ENCODE assay signal across 12 mouse cellular contexts in the genomic region with DNA sequence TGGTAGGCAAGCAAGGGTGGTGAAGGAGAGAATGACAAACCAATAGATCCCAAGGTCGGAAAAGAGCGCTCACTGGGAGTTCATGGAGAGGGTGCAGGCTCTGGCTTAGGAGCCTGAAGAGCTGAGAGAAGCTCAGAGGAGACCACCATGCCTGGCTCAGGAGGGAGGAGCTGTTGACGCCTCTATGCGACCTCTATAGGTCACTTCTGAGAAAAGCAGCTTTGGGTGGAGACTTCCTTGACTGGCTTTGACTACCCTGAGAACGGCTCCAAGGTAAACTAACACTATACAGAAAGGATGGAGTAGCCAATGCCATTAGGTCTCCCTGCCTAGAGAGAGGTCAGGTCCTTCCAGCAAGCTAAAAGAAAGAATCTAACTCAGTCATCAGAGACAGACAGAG.
DNase-seq lines count a peak whose midpoint lies in the region; ATAC-seq and TF ChIP-seq lines count a peak whose summit lies in the region.
"Had no signal": no experiment of that assay in that cellular context is flagged by ENCODE, and none has a peak within 500 bp of the region (broad histone marks: within the 10 kb centered on the region; RNA-seq: fewer than 3 reads in every experiment).

No protein-coding gene starts in this region.

- WGBS in kidney, postnatal 0 days: 32% methylated on average over 5 of the region's 5 CpGs
- 34% methylated on average over 5 of the region's 5 CpGs for WGBS in bone marrow, adult 2 months
- 36% methylated on average over 5 of the region's 5 CpGs for WGBS in intestine, embryonic 16.5 days

- ATAC-seq in kidney, postnatal 0 days (replicated peaks; ENCODE audit: low FRiP score, low read depth): no peak
- ATAC-seq in megakaryocyte-erythroid progenitor cell, adult 5-6 weeks (replicated peaks; ENCODE audit: low FRiP score, low TSS enrichment, poor library complexity, severe bottlenecking): peak; percentile 81
- ATAC-seq in intestine, embryonic 16.5 days: no peak

- H3K36me3 ChIP-seq in kidney, postnatal 0 days (ENCODE audit: insufficient read depth, low read length): no peaks in the 10 kb centered on the region
- H3K36me3 ChIP-seq in intestine, embryonic 16.5 days (ENCODE audit: control insufficient read depth, insufficient read depth, low read length): no peaks in the 10 kb centered on the region
- H3K36me3 ChIP-seq: heart, embryonic 12.5 days had no signal

- no peaks in the 10 kb centered on the region for H3K4me1 ChIP-seq in kidney, postnatal 0 days (replicated peaks; ENCODE audit: insufficient read depth, low read length)
- no peaks in the 10 kb centered on the region for H3K4me1 ChIP-seq in bone marrow, adult 2 months (ENCODE audit: control insufficient read depth, insufficient read depth, low read length)
- H3K4me1 ChIP-seq in intestine, embryonic 16.5 days (ENCODE audit: control insufficient read depth, insufficient read depth, low read length): peaks cover 14% of the 10 kb centered on the region

- no peak overlapping the region for H3K4me2 ChIP-seq in kidney, postnatal 0 days (ENCODE audit: low read length)
- H3K4me2 ChIP-seq in intestine, embryonic 16.5 days (ENCODE audit: low read depth, low read length): no peak overlapping the region
- H3K4me2 ChIP-seq: heart, embryonic 12.5 days had no signal

- peak; percentile 47 for TF ChIP-seq CTCF in kidney, postnatal 0 days (IDR thresholded peaks at IDR 0.05; ENCODE audit: low read depth)
- peak; percentile 39; the same call in 1 of the 2 replicates for TF ChIP-seq CTCF in bone marrow, adult 2 months (IDR thresholded peaks at IDR 0.05; ENCODE audit: control insufficient read depth, insufficient read depth, low read length)

- H3K4me3 ChIP-seq in kidney, postnatal 0 days (replicated peaks; ENCODE audit: low read depth, low read length): no peak overlapping the region
- H3K4me3 ChIP-seq in bone marrow, adult 2 months (replicated peaks; ENCODE audit: control insufficient read depth, low read depth, low read length): no peak overlapping the region
- no peak overlapping the region for H3K4me3 ChIP-seq in intestine, embryonic 16.5 days (ENCODE audit: low read length)
- H3K4me3 ChIP-seq: heart, embryonic 12.5 days had no signal

- DNase-seq in kidney, postnatal 0 days (ENCODE audit: low spot score): peak; percentile 34
- no peak for DNase-seq in kidney, postnatal 25 days
- DNase-seq in B cell, adult 2 months: peak; percentile 22 to 30
- DNase-seq in frontal cortex, postnatal 36 days (ENCODE audit: low spot score in 2 of 2): no peak
- DNase-seq in cerebellum, adult 18-20 months: no peak
- DNase-seq: kidney, adult 11 months; right cerebral cortex, adult 18-20 months had no signal

- TF ChIP-seq POLR2A in bone marrow, adult 2 months (IDR thresholded peaks at IDR 0.05; ENCODE audit: borderline replicate concordance, control insufficient read depth, low read depth, low read length): no peak

- no peak overlapping the region for H3K27ac ChIP-seq in kidney, postnatal 0 days
- H3K27ac ChIP-seq in bone marrow, adult 2 months (ENCODE audit: control insufficient read depth, insufficient read depth, low read depth, low read length, poor library complexity): no peak overlapping the region
- no peak overlapping the region for H3K27ac ChIP-seq in intestine, embryonic 16.5 days (ENCODE audit: low read length)
- H3K27ac ChIP-seq: macrophage had no signal

- no peaks in the 10 kb centered on the region for H3K9me3 ChIP-seq in kidney, postnatal 0 days (replicated peaks; ENCODE audit: low read length)
- H3K9me3 ChIP-seq in intestine, embryonic 16.5 days (ENCODE audit: control insufficient read depth, low read length): no peaks in the 10 kb centered on the region
- H3K9me3 ChIP-seq: heart, embryonic 12.5 days had no signal

- no peak overlapping the region for H3K9ac ChIP-seq in kidney, postnatal 0 days (ENCODE audit: low read depth, low read length)
- no peak overlapping the region for H3K9ac ChIP-seq in intestine, embryonic 16.5 days (ENCODE audit: low read depth, low read length)
- H3K9ac ChIP-seq: heart, embryonic 12.5 days had no signal

- H3K27me3 ChIP-seq in kidney, postnatal 0 days (ENCODE audit: insufficient read depth, low read length): no peaks in the 10 kb centered on the region
- H3K27me3 ChIP-seq in intestine, embryonic 16.5 days (replicated peaks; ENCODE audit: control insufficient read depth, insufficient read depth, low read length): no peaks in the 10 kb centered on the region

Comparison
In these comparisons a context has a peak if more than half of its experiments do, and no peak if none do; other contexts are left out.
1. DNase-seq: peak in kidney, postnatal 0 days (single experiment) and B cell, adult 2 months (2 of 2); none in kidney, postnatal 25 days (0 of 2), frontal cortex, postnatal 36 days (0 of 2) and cerebellum, adult 18-20 months (0 of 2).